ENCODE assay signal across 12 mouse cellular contexts in the genomic region with DNA sequence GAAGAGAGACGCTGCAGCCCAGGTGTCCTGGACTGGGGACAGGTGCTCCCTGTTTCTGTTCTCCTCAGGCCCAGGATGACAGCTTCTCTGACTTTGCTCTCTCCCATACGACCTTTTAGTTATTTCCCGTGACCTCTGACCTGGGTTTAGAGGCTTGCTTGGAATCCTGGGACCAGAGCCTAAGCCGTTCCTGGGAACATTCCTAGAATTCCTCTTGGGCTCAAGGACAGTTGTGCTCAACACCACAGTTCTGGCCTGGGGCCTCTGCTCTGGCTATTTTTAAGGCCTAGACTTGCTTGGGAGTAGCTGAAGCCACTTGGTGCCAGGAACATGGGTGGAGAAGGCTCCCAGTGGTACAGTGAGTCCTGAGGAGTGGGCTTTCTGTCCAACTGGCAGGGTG. TPM values are rescaled to one million over a fixed set of nuclear protein-coding genes. Genes with fewer than 3 reads are reported as not detected.
A peak's percentile ranks its signal among the peaks of the same experiment; 100 is the strongest.
DNase-seq lines count a peak whose midpoint lies in the region; ATAC-seq and TF ChIP-seq lines count a peak whose summit lies in the region.
"Had no signal": no experiment of that assay in that cellular context is flagged by ENCODE, and none has a peak within 500 bp of the region (broad histone marks: within the 10 kb centered on the region; RNA-seq: fewer than 3 reads in every experiment).

No protein-coding gene starts in this region.

- no peak for TF ChIP-seq CTCF in layer of hippocampus, adult 2 months (conservative IDR thresholded peaks at IDR 0.05)

- no peaks in the 10 kb centered on the region for H3K27me3 ChIP-seq in heart, embryonic 15.5 days
- H3K27me3 ChIP-seq: limb, embryonic 15.5 days had no signal

- H3K9ac ChIP-seq in heart, embryonic 15.5 days: 0 out of 2 replicates have a peak overlapping the region, but pooled peaks have one; percentile 0
- H3K9ac ChIP-seq: hindbrain, embryonic 13.5 days; limb, embryonic 15.5 days had no signal

- no peak; the same call in 1 of the 2 replicates for ATAC-seq in heart, embryonic 15.5 days (replicated peaks; ENCODE audit: insufficient number of reproducible peaks, insufficient read depth, low FRiP score, low read depth)
- ATAC-seq in CD4-positive, CD25-positive, alpha-beta regulatory T cell, adult 4 months: no peak

- WGBS in heart, embryonic 15.5 days: 31% methylated on average over 4 of the region's 4 CpGs

- H3K36me3 ChIP-seq in heart, embryonic 15.5 days: no peaks in the 10 kb centered on the region
- H3K36me3 ChIP-seq: hindbrain, embryonic 13.5 days; limb, embryonic 15.5 days had no signal

- intact Hi-C loops in left cerebral cortex, postnatal 10 days (cut with DNase I): no loop called here

- peak overlapping the region; percentile 1; the same call in 1 of the 2 replicates for H3K4me2 ChIP-seq in heart, embryonic 15.5 days
- H3K4me2 ChIP-seq: hindbrain, embryonic 13.5 days; limb, embryonic 15.5 days had no signal

- H3K27ac ChIP-seq in layer of hippocampus, adult 2 months: peak overlapping the region; percentile 79
- peak overlapping the region; percentile 74 for H3K27ac ChIP-seq in heart, embryonic 15.5 days
- H3K27ac ChIP-seq: hindbrain, embryonic 13.5 days; limb, embryonic 15.5 days had no signal

- no peak overlapping the region for H3K4me3 ChIP-seq in layer of hippocampus, adult 2 months
- H3K4me3 ChIP-seq in heart, embryonic 15.5 days: no peak overlapping the region
- H3K4me3 ChIP-seq: erythroblast, embryonic 14.5 days; hindbrain, embryonic 13.5 days; limb, embryonic 15.5 days had no signal

- H3K4me1 ChIP-seq in heart, embryonic 15.5 days (replicated peaks): peaks cover 85% of the 10 kb centered on the region

- DNase-seq in layer of hippocampus, adult 2 months (ENCODE audit: low spot score in 2 of 2): no peak
- no peak for DNase-seq in layer of hippocampus, adult 9-10 months (ENCODE audit: low spot score)
- peak; percentile 82 for DNase-seq in embryo, embryonic 10 days (ENCODE audit: low spot score)
- peak; percentile 57 for DNase-seq in lung, postnatal 10 days
- DNase-seq in right cerebral cortex, postnatal 36 days (ENCODE audit: low spot score in 2 of 2): no peak
- DNase-seq in left cerebral cortex, postnatal 10 days (ENCODE audit: extremely low spot score in 1 of 2, low spot score in 2 of 2): no peak

- H3K9me3 ChIP-seq in heart, embryonic 15.5 days (replicated peaks): no peaks in the 10 kb centered on the region
- H3K9me3 ChIP-seq: hindbrain, embryonic 13.5 days; limb, embryonic 15.5 days had no signal

RNA-seq across cellular contexts. Expression of a gene that starts 6.4 kb away (rescaled TPM):
- total RNA-seq in layer of hippocampus, adult 2 months (2021): 100 to 1,000 TPM; 240 to 254 TPM
- 18.8 and 23.3 TPM in 2 replicates for polyA plus RNA-seq in heart, embryonic 15.5 days (2015; fragmentation: Nextera tagmentation; extraction: Ambion mirVana)
- polyA plus RNA-seq in CD4-positive, CD25-positive, alpha-beta regulatory T cell, adult 4 months (2017; shearing (Covaris generic)): 1 to 10 TPM in 1 of 2 experiments, under 1 TPM in 1; 0.95 to 1.0 TPM
- 100 to 1,000 TPM; 111 to 124 TPM for total RNA-seq in left cerebral cortex, postnatal 10 days (2021)

RNA-seq across cellular contexts. Expression of a gene that starts 41.7 kb away (rescaled TPM):
- total RNA-seq in layer of hippocampus, adult 2 months (2021): 100 to 1,000 TPM; 130 to 133 TPM
- 43.5 and 43.6 TPM in 2 replicates for polyA plus RNA-seq in heart, embryonic 15.5 days (2015; fragmentation: Nextera tagmentation; extraction: Ambion mirVana)
- polyA plus RNA-seq in CD4-positive, CD25-positive, alpha-beta regulatory T cell, adult 4 months (2017; shearing (Covaris generic)): 1 to 10 TPM; 8.1 to 8.7 TPM
- 100 to 1,000 TPM; 164 to 169 TPM for total RNA-seq in left cerebral cortex, postnatal 10 days (2021)

RNA-seq across cellular contexts. Expression of a gene that starts 45.4 kb away (rescaled TPM):
- total RNA-seq in layer of hippocampus, adult 2 months (2021): 100 to 1,000 TPM; 137 to 142 TPM
- polyA plus RNA-seq in heart, embryonic 15.5 days (2015; fragmentation: Nextera tagmentation; extraction: Ambion mirVana): 0.34 and 0.48 TPM in 2 replicates
- not detected for polyA plus RNA-seq in CD4-positive, CD25-positive, alpha-beta regulatory T cell, adult 4 months (2017; shearing (Covaris generic))
- 10 to 100 TPM; 43.8 to 50.1 TPM for total RNA-seq in left cerebral cortex, postnatal 10 days (2021)

RNA-seq across cellular contexts. Expression of a gene that starts 45.5 kb away (rescaled TPM):
- 1 to 10 TPM; 2.5 to 3.4 TPM for total RNA-seq in layer of hippocampus, adult 2 months (2021)
- polyA plus RNA-seq in heart, embryonic 15.5 days (2015; fragmentation: Nextera tagmentation; extraction: Ambion mirVana): not detected in 2 replicates
- not detected for polyA plus RNA-seq in CD4-positive, CD25-positive, alpha-beta regulatory T cell, adult 4 months (2017; shearing (Covaris generic))
- total RNA-seq in left cerebral cortex, postnatal 10 days (2021): 1 to 10 TPM; 1.1 to 2.1 TPM
- polyA plus RNA-seq: erythroblast, embryonic 14.5 days; hindbrain, embryonic 13.5 days; limb, embryonic 15.5 days; small intestine, adult 2 months had no signal

RNA-seq across cellular contexts. Expression of a gene that starts 55.2 kb away (rescaled TPM):
- total RNA-seq in layer of hippocampus, adult 2 months (2021): under 1 TPM in 1 of 2 experiments, not detected in 1; 0.52 TPM
- polyA plus RNA-seq in heart, embryonic 15.5 days (2015; fragmentation: Nextera tagmentation; extraction: Ambion mirVana): not detected in 2 replicates
- not detected for polyA plus RNA-seq in CD4-positive, CD25-positive, alpha-beta regulatory T cell, adult 4 months (2017; shearing (Covaris generic))
- total RNA-seq in left cerebral cortex, postnatal 10 days (2021): not detected
- polyA plus RNA-seq: erythroblast, embryonic 14.5 days; hindbrain, embryonic 13.5 days; limb, embryonic 15.5 days; small intestine, adult 2 months had no signal

Comparison
In these comparisons a context has a peak if more than half of its experiments do, and no peak if none do; other contexts are left out.
1. DNase-seq: peak in embryo, embryonic 10 days (single experiment) and lung, postnatal 10 days (single experiment); none in layer of hippocampus, adult 2 months (0 of 2), layer of hippocampus, adult 9-10 months (single experiment), right cerebral cortex, postnatal 36 days (0 of 2) and left cerebral cortex, postnatal 10 days (0 of 2).